Mouse (Mus musculus): ENCODE data around the gene Gm20498. TPM values are rescaled to one million over a fixed set of nuclear protein-coding genes. Genes with fewer than 3 reads are reported as not detected.

Gm20498 gene
- polyA plus RNA-seq (2014; fragmentation: Illumina TruSeq; extraction: RNeasy Lipid Tissue Mini Kit (QIAGEN cat#74804); ENCODE audit: low read depth, low replicate concordance) = 10.8 TPM

DNA sequence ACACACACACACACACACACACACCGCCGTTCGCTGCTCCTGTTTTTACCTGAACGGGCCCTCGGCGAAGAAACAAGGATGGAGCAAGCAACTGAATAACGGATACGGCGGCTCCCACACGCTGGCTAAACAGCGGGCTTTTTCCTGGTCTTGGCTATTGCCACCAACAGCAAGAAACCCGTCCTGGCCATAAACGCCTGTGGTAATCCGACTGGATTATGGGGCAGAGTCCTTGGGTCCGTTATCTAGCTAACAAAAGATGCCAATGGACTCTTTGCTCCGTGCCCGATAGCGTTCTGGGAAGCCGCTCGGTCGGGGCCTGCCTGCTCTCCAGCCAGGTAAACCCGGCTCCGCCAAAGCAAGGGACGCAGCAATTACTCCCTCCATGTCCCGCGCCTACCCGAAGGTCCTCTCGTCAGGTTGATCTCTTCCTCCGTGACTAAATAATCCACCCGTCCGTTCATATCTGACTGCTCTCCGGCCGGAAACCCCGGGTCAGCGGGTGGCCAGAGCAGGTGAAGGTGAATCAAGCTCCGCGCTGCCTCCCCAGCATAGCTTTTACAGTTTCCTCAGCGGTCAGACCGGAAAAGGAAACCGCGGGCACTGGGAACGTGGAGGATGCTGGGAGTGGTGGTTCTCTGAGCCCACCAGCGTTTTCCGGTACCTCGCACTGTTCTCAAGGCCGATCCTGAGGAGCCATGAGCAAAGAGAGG is at the start of gene Gm20498, which contains the start of gene Synj2bp:
Gene Gm20498 (minus strand): TSS at position 590 of the 713 bp plus-strand sequence.
Gene Synj2bp (minus strand): TSS at position 596 of the 713 bp plus-strand sequence.

DNA sequence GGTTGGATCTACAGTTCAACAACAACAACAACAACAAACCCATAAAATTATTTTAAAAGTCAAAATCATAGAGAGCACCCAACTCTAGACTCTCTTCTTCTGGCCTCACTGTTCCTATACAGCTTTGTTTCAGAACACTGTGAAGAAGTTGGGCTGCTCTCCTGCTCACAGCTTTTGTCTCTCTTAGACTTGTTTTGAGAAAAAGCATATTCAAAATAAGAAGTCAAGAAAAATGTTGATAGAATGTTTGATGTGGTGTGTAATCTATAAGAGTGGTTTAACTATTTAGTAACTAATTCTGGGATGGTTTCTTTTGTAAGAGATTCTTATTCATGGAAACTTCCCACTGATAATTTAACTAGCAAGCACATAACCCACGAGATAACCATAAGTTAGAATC is 35.7 kb upstream of the Gm20498 start, which contains the start of gene Adam21:
Gene Adam21 (minus strand): TSS at position 101 of the 400 bp plus-strand sequence.

DNA sequence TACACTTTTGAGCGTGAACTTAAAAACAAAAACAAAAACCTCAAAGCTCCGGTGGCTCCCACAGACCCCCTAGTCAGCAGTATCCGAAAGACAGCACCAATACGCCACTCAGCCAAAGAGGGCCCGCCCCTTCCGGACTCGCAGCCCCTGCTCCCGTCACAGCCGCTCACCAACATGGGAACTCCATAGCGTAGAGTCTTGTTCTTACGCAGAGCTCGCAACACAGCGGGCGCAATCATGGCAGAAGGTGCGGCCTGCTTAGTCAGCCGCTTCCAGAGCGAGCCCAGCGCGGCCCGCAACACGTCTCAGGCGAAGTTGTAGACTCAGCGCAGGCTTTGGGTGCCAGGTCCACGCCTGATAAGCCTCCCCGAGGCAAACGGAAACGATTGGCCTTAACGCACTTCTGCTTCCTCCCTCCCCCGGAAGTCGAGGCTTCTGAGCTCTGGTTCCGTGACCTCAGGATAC is 47.9 kb downstream of the Gm20498 start, which contains the start of gene Cox16:
Gene Cox16 (minus strand): TSS at position 401 of the 465 bp plus-strand sequence.

DNA sequence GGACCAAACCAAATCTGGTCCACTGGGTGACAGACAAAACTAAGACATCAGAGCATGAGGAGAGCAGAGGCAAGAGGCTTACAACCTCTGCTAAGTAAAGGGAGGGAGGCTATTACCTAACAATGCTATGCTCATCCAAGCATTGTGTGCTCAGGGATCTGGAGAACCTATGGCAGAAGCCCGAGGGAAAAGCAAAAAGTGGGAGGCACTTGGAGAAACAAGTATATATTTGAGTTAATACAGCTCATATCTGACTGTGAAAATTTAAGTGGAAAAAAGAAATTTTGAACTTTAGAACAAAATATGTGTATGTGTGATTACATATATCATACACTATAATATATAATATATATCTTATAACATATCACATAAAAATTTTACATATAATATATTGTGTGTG is 110.9 kb downstream of the Gm20498 start, which contains the start of gene Adam4:
Gene Adam4 (minus strand): TSS at position 101 of the 400 bp plus-strand sequence.

DNA sequence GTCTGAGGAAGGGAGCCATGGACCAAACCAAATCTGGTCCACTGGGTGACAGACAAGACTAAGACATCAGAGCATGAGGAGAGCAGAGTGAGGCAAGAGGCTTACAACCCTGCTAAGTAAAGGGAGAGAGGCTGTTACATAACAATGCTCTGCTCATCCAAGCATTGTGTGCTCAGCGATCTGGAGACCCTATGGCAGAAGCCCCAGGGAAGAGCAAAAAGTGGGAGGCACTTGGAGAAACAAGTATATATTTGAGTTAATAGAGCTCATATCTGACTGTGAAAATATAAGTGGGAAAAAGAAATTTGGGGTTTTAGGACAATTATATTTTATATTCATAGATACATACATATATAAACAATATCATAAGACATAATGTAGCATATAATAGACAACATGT is 153.3 kb downstream of the Gm20498 start, which contains the start of gene Gm4787:
Gene Gm4787 (minus strand): TSS at position 101 of the 400 bp plus-strand sequence.

DNA sequence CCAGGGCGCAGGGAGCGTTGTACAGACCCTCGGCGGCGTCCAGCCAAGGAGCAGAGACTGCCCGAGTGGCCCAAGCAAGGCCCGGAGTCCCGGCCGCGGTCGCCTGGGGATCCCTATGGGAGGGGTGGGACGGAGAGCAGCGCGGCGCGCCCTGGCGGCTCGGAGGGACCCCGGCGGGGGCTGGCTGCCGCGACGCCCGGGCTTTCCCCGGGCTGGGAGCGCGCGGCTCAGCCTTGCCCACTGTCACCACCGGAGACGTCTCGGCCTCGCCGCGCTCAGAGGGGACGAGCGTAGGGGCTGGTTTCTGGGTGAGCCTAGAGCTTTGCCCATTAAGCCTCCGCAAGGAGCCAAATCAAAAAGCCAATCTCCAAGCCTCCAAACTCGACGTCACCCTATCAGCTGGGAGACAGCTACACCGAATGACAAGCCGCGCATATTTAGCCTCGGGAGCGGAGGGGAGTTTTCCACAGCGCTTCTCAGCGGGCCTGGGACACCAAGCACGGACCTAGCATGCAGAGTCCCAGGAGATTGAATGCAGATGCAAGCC is 199.8 kb downstream of the Gm20498 start, which contains the start of gene Slc8a3:
Gene Slc8a3 (minus strand): TSS at position 306 of the 547 bp plus-strand sequence.

Other genes starting within 250 kb of the Gm20498 start
- 0.06 TPM for gene Slc8a3, start 199.7 kb downstream of the Gm20498 start, polyA plus RNA-seq (2014; fragmentation: Illumina TruSeq; extraction: RNeasy Lipid Tissue Mini Kit (QIAGEN cat#74804); ENCODE audit: low read depth, low replicate concordance)
- 393 TPM for gene Gm4787, start 153.4 kb downstream of the Gm20498 start, polyA plus RNA-seq (2014; fragmentation: Illumina TruSeq; extraction: RNeasy Lipid Tissue Mini Kit (QIAGEN cat#74804); ENCODE audit: low read depth, low replicate concordance)
- gene Adam4, start 111.0 kb downstream of the Gm20498 start, polyA plus RNA-seq (2014; fragmentation: Illumina TruSeq; extraction: RNeasy Lipid Tissue Mini Kit (QIAGEN cat#74804); ENCODE audit: low read depth, low replicate concordance) = 110 TPM
- gene Cox16, start 47.8 kb downstream of the Gm20498 start, polyA plus RNA-seq (2014; fragmentation: Illumina TruSeq; extraction: RNeasy Lipid Tissue Mini Kit (QIAGEN cat#74804); ENCODE audit: low read depth, low replicate concordance) = 256 TPM
- 73.0 TPM for gene Synj2bp, start within 50 bp of the Gm20498 start, polyA plus RNA-seq (2014; fragmentation: Illumina TruSeq; extraction: RNeasy Lipid Tissue Mini Kit (QIAGEN cat#74804); ENCODE audit: low read depth, low replicate concordance)
- 55.0 TPM for gene Adam21, start 35.6 kb upstream of the Gm20498 start, polyA plus RNA-seq (2014; fragmentation: Illumina TruSeq; extraction: RNeasy Lipid Tissue Mini Kit (QIAGEN cat#74804); ENCODE audit: low read depth, low replicate concordance)
- gene Med6, start 62.1 kb upstream of the Gm20498 start, polyA plus RNA-seq (2014; fragmentation: Illumina TruSeq; extraction: RNeasy Lipid Tissue Mini Kit (QIAGEN cat#74804); ENCODE audit: low read depth, low replicate concordance) = 57.3 TPM
- 16.9 TPM for gene Ttc9, start 98.3 kb upstream of the Gm20498 start, polyA plus RNA-seq (2014; fragmentation: Illumina TruSeq; extraction: RNeasy Lipid Tissue Mini Kit (QIAGEN cat#74804); ENCODE audit: low read depth, low replicate concordance)
- gene Map3k9, start 248.3 kb upstream of the Gm20498 start, polyA plus RNA-seq (2014; fragmentation: Illumina TruSeq; extraction: RNeasy Lipid Tissue Mini Kit (QIAGEN cat#74804); ENCODE audit: low read depth, low replicate concordance) = 0.31 TPM

Data from testis, adult 10 weeks (tissue).